Mouse (Mus musculus) intestine, embryonic 16.5 days (tissue): Measurements from ENCODE around the gene Wdr18. TPM values are rescaled to one million over a fixed set of nuclear protein-coding genes. Genes with fewer than 3 reads are reported as not detected.

Source experiments
- polyA plus RNA-seq: library from polyadenylated mRNA; unstranded; fragments of >200 nt; fragmentation: Nextera tagmentation; extraction: Ambion mirVana; gene quantifications from 2 replicates; pipeline ENCODE4 v1.2.1, GENCODE M21; 2015

Wdr18 gene
- polyA plus RNA-seq, 1 experiment from 2014 or later, result 96.6 TPM

Other genes starting within 250 kb of the Wdr18 start
- gene Hcn2, start 243.5 kb upstream of the Wdr18 start, polyA plus RNA-seq, result 0.04 TPM in 1 of 2 replicates, not detected in the other
- gene Polrmt, start 213.6 kb upstream of the Wdr18 start, polyA plus RNA-seq, result 38.8 and 40.5 TPM in 2 replicates
- 0.26 TPM in 1 of 2 replicates, not detected in the other for gene Fgf22, start 205.1 kb upstream of the Wdr18 start, polyA plus RNA-seq
- gene Rnf126, start 193.2 kb upstream of the Wdr18 start, polyA plus RNA-seq, result 39.7 and 56.6 TPM in 2 replicates
- 15.1 and 16.6 TPM in 2 replicates for gene Fstl3, start 182.9 kb upstream of the Wdr18 start, polyA plus RNA-seq
- 0.07 and 0.11 TPM in 2 replicates for gene Prss57, start 169.2 kb upstream of the Wdr18 start, polyA plus RNA-seq
- gene Palm, start 166.6 kb upstream of the Wdr18 start, polyA plus RNA-seq, result 44.1 and 44.8 TPM in 2 replicates
- 204 and 210 TPM in 2 replicates for gene Misp, start 139.2 kb upstream of the Wdr18 start, polyA plus RNA-seq
- gene Ptbp1, start 105.7 kb upstream of the Wdr18 start, polyA plus RNA-seq, result 295 and 302 TPM in 2 replicates
- 2.7 and 2.8 TPM in 2 replicates for gene Prtn3, start 85.7 kb upstream of the Wdr18 start, polyA plus RNA-seq
- gene Plppr3, start 85.5 kb upstream of the Wdr18 start, polyA plus RNA-seq, result 25.5 and 28.2 TPM in 2 replicates
- gene Elane, start 73.9 kb upstream of the Wdr18 start, polyA plus RNA-seq, result 0.42 and 2.4 TPM in 2 replicates
- not detected in 2 replicates for gene Cfd, start 69.3 kb upstream of the Wdr18 start, polyA plus RNA-seq
- gene Med16, start 51.2 kb upstream of the Wdr18 start, polyA plus RNA-seq, result 34.1 and 37.2 TPM in 2 replicates
- gene Gm26602, start 49.3 kb upstream of the Wdr18 start, polyA plus RNA-seq, result 2.1 and 7.8 TPM in 2 replicates
- 0.68 and 0.69 TPM in 2 replicates for gene Kiss1r, start 43.2 kb upstream of the Wdr18 start, polyA plus RNA-seq
- gene R3hdm4, start 38.9 kb upstream of the Wdr18 start, polyA plus RNA-seq, result 105 and 116 TPM in 2 replicates
- gene Arid3a, start 33.1 kb upstream of the Wdr18 start, polyA plus RNA-seq, result 19.4 and 22.1 TPM in 2 replicates
- gene Grin3b, start 10.6 kb downstream of the Wdr18 start, polyA plus RNA-seq, result 0.15 and 0.16 TPM in 2 replicates
- 7.0 and 9.7 TPM in 2 replicates for gene Tmem259, start 24.2 kb downstream of the Wdr18 start, polyA plus RNA-seq
- 226 and 245 TPM in 2 replicates for gene Cnn2, start 28.4 kb downstream of the Wdr18 start, polyA plus RNA-seq
- 3.3 and 3.4 TPM in 2 replicates for gene Abca7, start 36.3 kb downstream of the Wdr18 start, polyA plus RNA-seq
- gene Arhgap45, start 56.5 kb downstream of the Wdr18 start, polyA plus RNA-seq, result 6.0 and 7.3 TPM in 2 replicates
- gene Polr2e, start 79.6 kb downstream of the Wdr18 start, polyA plus RNA-seq, result 190 and 212 TPM in 2 replicates
- 942 and 972 TPM in 2 replicates for gene Gpx4, start 87.0 kb downstream of the Wdr18 start, polyA plus RNA-seq
- gene Sbno2, start 145.4 kb downstream of the Wdr18 start, polyA plus RNA-seq, result 13.4 and 14.3 TPM in 2 replicates
- 13.8 and 15.7 TPM in 2 replicates for gene Stk11, start 155.7 kb downstream of the Wdr18 start, polyA plus RNA-seq
- 846 and 854 TPM in 2 replicates for gene Atp5d, start 178.5 kb downstream of the Wdr18 start, polyA plus RNA-seq
- 5.1 TPM in 2 replicates for gene Cbarp, start 180.7 kb downstream of the Wdr18 start, polyA plus RNA-seq
- gene Midn, start 188.1 kb downstream of the Wdr18 start, polyA plus RNA-seq, result 8.8 and 10.3 TPM in 2 replicates
- 53.2 and 62.6 TPM in 2 replicates for gene Cirbp, start 205.8 kb downstream of the Wdr18 start, polyA plus RNA-seq
- gene 1600002K03Rik, start 212.8 kb downstream of the Wdr18 start, polyA plus RNA-seq, result 23.6 TPM in 2 replicates
- 7.4 and 8.1 TPM in 2 replicates for gene Efna2, start 219.3 kb downstream of the Wdr18 start, polyA plus RNA-seq